Mouse (Mus musculus) spleen, adult 18-20 months (tissue): ENCODE results near the gene Fbxo41.
A peak's percentile ranks its signal among the peaks of the same experiment; 100 is the strongest.

Experiments used
- DNase-seq, 2 experiments: peaks; one replicate each; pipeline ENCODE4 v3.0.0; 2022; ENCODE audit warnings: mixed read lengths in 2 of 2

The Fbxo41 gene

GRCm38 (mm10) chr6:85502911-85503250 is at the start of gene Fbxo41:
Gene Fbxo41 (minus strand): TSS chr6:85502994.
- DNase-seq = no peak

- DNase-seq = no peak
These were observed 44.8 kb upstream of the Fbxo41 start for GRCm38 (mm10) chr6:85547642-85548041.

DNA sequence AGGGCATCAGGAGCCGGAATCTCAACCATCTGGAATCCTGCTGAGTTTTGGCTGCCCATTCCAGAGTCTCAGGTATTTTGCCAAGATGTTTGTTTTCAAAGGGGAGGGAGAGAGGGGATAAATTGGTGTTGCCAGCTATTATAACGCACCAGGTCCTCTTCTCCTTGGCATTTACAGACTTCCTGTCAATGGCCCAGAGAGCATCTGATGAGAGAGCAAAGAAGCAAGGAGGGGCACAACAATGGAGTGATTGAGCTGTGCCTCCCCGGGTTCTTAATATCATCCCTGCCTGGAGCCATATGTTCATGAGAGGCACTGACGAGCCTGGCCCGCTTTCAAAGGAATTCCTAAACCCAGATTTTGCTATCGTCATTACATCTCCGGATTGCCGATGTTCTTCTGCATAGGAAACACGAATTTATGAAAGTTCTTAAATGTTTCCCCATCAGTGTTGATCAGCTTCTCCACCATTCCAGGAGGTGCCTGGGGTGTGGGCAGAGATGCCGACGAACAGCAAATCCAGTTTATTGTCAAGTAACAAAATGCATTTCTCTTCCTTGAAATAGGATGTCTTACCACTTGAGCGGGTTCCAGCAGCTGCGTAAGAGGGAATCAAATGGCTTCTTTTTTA is 41.6 kb upstream of the Fbxo41 start:
- no peak for DNase-seq

DNA sequence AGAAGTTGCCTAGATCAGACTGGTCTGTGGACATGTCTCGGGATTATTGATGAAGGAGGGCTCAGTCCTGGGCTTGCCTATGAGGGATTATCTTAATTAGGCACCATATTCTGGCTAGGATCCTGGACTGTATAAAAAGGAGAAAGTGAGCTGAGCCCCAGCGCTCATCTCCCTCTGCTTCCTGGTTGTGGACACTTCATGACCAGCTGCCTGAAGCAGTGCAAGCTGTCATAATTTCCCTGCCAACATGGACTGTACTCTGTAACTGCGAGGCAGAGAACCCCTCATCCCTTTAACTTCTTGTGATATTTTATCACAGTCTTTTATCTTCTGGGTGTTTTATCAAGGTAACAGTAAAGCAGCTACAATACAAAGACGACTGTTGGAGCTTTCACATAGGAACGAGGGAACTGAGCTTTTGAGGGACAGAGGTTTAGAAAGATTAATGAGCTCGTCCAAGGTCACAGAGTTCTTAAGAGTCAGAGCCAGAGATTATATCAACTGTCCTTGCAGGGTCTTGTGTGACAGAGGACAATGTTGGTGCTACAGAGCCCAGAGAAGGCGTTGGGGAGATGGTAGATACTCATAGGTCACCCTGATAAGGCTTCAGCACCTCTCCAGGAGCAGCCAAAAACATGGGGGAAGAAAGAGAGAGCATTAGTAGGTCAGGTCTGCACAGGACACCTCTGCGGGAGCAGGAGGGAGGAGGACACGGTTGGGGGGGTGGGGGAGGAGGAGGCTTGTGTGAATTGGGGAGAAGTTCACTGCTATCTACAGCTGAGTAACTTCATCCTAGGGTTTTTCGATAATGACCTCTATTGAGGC is 40.8 kb upstream of the Fbxo41 start:
- no peak for DNase-seq

- DNase-seq = no peak
These were observed 20.0 kb upstream of the Fbxo41 start for GRCm38 (mm10) chr6:85522825-85523224.

GRCm38 (mm10) chr6:85522026-85522425 is 19.2 kb upstream of the Fbxo41 start:
- no peak for DNase-seq

DNA sequence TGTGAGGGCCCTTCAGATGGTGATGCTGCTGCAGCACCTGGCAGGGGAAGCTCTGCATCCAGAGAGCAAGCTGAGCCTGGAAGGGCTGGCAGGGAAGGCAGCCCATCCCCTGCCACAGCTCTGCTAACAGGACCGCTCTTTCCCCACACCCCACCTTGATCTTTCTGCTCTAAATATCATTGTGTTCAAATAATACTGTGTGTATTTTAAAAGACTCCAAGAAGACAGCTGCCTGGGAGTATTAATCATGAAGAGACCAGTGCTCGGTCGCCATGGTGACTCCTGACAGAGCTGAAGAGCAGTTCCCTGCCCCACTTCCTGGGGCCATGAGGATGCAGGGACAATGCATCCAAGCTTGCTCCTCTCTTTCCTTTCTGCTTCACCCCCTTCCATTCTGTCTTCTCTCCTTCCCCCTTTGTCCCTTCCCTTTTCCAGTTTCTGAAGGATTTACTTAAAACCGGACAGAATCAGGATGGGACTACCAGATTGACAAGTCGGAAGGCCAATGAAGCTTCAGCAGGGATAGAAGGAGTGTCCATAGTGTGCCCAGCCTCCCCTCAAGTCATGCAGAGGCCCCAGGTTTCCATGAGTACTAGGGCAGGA is 15.4 kb upstream of the Fbxo41 start:
- no peak for DNase-seq

DNA sequence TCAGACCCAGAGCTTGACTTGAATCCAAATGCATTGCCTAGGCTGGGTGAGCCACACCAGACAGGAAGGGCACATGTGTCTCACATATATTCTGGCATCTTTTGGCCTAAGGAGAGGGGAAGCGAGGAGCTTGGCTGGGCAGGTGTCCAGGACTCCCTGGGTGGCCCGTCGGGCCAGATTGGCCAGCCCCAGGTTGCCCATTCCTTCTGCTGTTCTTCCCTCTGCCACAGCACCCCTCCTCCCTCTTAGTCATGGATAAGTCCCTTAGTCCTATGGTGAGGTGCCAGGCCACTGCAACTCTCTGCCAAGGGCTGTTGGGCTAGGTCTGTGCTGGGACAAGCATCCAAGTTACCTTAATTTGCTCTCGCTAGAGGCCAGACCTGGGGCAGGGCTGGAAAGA is 13.1 kb upstream of the Fbxo41 start:
- DNase-seq = no peak

GRCm38 (mm10) chr6:85513531-85513910 is 10.7 kb upstream of the Fbxo41 start, which contains the start of gene Egr4:
Gene Egr4 (minus strand): TSS chr6:85513589.
- DNase-seq = peak in 1 of 2 experiments; percentile 3

GRCm38 (mm10) chr6:85512577-85513530 is 10.1 kb upstream of the Fbxo41 start:
- DNase-seq = no peak

GRCm38 (mm10) chr6:85512056-85512440 is 9.3 kb upstream of the Fbxo41 start:
- DNase-seq = no peak

GRCm38 (mm10) chr6:85511286-85512055 is 8.7 kb upstream of the Fbxo41 start:
- DNase-seq = no peak

GRCm38 (mm10) chr6:85510476-85510875 is 7.7 kb upstream of the Fbxo41 start:
- DNase-seq = peak in 1 of 2 experiments; percentile 7

DNA sequence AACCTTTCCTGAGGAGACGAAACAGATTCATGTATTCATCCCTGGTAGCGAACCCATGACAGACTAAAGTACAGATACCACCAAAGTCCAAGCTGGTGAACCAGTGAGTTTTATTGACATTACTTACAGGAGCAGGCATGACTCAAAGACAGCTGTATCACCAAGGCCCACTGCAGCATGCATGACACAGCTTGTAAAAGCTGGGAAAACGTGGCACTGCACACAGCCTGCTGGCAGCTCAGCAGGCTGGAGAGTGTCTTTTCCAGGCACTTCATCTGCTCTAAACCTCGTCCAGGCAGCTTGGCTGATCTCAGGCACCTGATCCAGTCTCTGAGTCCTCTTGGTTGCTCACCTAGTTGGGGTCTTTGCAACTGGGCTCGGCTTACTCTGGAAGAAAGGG is 5.8 kb upstream of the Fbxo41 start:
- no peak for DNase-seq

GRCm38 (mm10) chr6:85504908-85505307 is 2.1 kb upstream of the Fbxo41 start:
- no peak for DNase-seq

DNA sequence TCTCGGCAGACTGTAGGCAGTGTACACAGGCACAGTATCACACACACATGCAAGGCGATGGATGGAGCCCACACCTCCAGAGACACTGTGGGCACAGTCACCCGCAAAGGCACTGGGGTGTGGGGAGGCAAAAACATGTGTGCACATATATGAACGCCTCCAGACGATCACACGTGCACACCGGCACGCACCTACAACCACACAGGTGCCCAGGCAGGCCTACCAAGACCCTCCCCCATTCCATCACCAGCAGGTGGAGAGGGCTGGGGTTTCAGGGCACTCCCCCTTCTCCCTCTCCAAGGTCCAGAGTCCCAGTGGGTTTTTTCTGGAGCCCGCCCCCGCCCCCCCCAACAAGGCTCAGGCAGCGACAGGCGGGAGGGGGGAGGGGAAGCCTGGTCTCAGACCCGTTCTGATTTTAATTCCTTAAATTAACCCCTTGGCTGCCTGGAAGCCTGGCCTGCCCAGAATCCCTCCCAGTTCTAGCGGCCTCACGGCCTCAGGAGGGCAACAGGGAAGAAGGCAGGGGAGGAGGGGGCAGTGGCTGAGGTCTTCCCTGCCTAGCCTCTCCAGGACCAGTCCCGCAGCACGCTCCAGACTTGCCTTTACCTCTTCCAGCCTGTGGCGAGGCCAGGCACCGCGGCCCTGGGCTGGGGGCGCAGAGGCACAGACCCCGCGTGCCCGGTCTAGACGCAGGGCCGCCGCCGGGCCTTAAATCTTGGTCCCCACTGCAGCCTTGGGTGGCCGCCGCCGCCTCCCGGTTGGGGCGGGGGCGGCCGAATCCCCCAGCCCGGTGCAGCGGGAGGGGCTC is 487 bp downstream of the Fbxo41 start:
- no peak for DNase-seq

- no peak for DNase-seq
These were observed 1.2 kb downstream of the Fbxo41 start for GRCm38 (mm10) chr6:85501571-85502102.

DNA sequence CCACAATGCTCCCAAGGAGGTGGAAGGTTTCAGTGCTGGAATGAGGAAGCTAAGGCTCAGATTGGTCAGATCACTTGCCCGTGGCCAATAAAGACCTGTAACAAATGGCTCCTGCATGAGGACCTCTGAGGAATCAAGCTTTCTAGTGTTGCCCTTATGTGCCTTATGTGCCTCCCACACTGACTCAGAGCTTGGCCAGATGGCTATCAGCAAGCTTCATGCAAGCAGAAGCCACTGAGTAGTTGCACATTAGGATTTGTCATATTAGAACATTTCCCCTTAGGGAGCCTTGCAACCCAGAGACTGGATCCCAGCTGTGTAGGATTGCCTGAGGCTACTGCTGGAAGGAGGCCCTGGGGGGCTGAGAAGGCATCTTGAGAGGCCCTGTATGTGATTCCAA is 2.4 kb downstream of the Fbxo41 start:
- no peak for DNase-seq

DNA sequence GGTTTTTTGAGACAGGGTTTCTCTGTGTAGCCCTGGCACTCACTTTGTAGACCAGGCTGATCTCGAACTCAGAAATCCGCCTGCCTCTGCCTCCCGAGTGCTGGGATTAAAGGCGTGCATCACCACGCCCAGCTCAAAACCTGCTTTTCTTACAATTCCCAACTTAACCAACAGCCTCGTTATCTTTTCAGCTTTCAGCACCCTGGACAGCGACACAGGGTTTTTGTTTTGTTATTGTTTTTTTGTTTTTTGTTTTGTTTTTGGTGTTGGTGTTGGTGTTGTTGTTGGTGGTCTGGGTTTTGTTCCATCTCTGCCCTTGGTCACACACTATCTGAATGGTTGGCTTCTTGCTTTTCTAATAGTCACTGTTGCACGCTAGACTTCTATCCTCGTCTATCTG is 4.6 kb downstream of the Fbxo41 start:
- DNase-seq = no peak

DNA sequence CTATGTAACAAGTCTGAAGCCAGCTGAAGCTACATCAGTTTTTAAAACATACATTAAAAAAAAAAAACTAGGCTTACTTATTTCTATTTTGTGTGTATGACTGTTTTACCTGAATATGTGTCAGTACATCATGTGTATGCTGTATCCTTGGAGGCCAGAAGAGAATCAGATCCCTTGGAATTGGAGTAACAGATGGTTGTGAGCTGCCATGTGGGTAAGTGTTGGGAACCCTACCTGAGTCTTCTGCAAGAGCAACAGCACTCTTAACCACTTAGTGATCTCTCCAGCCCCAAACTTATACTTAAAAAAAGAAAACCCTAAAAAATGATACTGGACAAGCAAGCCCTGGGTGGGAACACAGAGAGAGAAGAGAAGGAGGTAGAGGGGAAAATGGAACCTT is 5.8 kb downstream of the Fbxo41 start:
- no peak for DNase-seq

GRCm38 (mm10) chr6:85491606-85492005 is 11.2 kb downstream of the Fbxo41 start:
- DNase-seq = no peak
